14 mouse cellular contexts compared by ENCODE assay signal in the genomic region with DNA sequence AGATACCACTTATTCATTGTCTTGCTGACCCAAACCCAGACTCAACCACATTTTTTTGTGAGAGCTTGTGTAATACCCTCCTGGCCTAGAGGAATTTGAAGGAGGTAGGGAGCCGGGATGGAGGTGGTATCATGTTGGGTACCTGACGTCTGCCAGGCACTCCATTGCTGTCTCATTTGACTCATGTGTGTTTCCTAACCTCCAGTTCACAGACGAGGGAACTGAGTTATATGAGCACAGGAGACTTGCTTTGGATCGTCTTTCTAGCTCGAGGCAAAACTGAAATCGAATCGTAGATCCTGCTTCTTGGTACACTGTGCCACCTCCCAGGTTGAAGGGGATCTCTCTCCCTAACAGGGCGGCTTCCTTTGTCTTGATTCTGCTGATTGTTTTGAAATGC. TPM values are rescaled to one million over a fixed set of nuclear protein-coding genes. Genes with fewer than 3 reads are reported as not detected.
"Had no signal": no experiment of that assay in that cellular context is flagged by ENCODE, and none has a peak within 500 bp of the region (broad histone marks: within the 10 kb centered on the region; RNA-seq: fewer than 3 reads in every experiment).

No protein-coding gene starts in this region.

- H3K9me3 ChIP-seq: limb, embryonic 15.5 days; midbrain, embryonic 12.5 days; neural tube, embryonic 15.5 days had no signal

- DNase-seq: kidney, postnatal 14 days; layer of hippocampus, adult 9-11 months; layer of hippocampus, postnatal 36 days; lung, adult 18-20 months; right cerebral cortex, adult 18-20 months; right cerebral cortex, postnatal 25 days; thymus, postnatal 36 days had no signal

- H3K9ac ChIP-seq: limb, embryonic 15.5 days; liver, embryonic 14.5 days; midbrain, embryonic 12.5 days; neural tube, embryonic 15.5 days had no signal

- H3K27me3 ChIP-seq: limb, embryonic 15.5 days; neural tube, embryonic 15.5 days had no signal

- H3K27ac ChIP-seq: limb, embryonic 15.5 days; liver, embryonic 14.5 days; midbrain, embryonic 12.5 days; neural tube, embryonic 15.5 days had no signal

- H3K4me3 ChIP-seq: limb, embryonic 15.5 days; midbrain, embryonic 12.5 days; neural tube, embryonic 15.5 days had no signal

- ATAC-seq: midbrain, embryonic 16.5 days had no signal

- H3K4me2 ChIP-seq: limb, embryonic 15.5 days; midbrain, embryonic 12.5 days; neural tube, embryonic 15.5 days had no signal

- H3K36me3 ChIP-seq: limb, embryonic 15.5 days; midbrain, embryonic 12.5 days; neural tube, embryonic 15.5 days had no signal

RNA-seq across cellular contexts. Expression of gene E130114P18Rik, which starts 41.2 kb away (rescaled TPM):
- total RNA-seq: megakaryocyte-erythroid progenitor cell, adult 5-6 weeks had no signal
- polyA plus RNA-seq: liver, embryonic 14.5 days; small intestine, adult 2 months had no signal
